Mouse (Mus musculus) lung, adult 2 months (tissue): Measurements from ENCODE around the gene Smyd3. TPM values are rescaled to one million over a fixed set of nuclear protein-coding genes. Genes with fewer than 3 reads are reported as not detected.
"Not testable (repeated sequence)": the region's sequence is repeated elsewhere in the genome, so short reads cannot be mapped to it uniquely, and the experiment has no call there.

Experiments used
- DNase-seq: peaks from one replicate; pipeline ENCODE4 v3.0.0; 2022
- H3K4me1 ChIP-seq: fragments of 200-500 bp; 2 replicates; pipeline ENCODE4 v1.6.1; 2011; ENCODE audit warnings: low read length; ENCODE audit not compliant: control insufficient read depth, insufficient read depth
- H3K4me3 ChIP-seq: fragments of 200-500 bp; replicated peaks from 2 replicates; pipeline ENCODE3; 2011; ENCODE audit warnings: low read depth, mild to moderate bottlenecking, control low read depth, low read length; ENCODE audit errors: extremely low read depth
- CTCF ChIP-seq: fragments of 200-500 bp; IDR thresholded peaks from 2 replicates; pipeline ENCODE4 v1.5.1; 2011; ENCODE audit warnings: mild to moderate bottlenecking, low read length, control low read depth; ENCODE audit not compliant: insufficient read depth
- POLR2A ChIP-seq: fragments of 200-500 bp; IDR thresholded peaks from 2 replicates; pipeline ENCODE4 v1.6.1; 2011; ENCODE audit warnings: low read depth, mild to moderate bottlenecking, control low read depth, low read length, borderline replicate concordance; ENCODE audit errors: extremely low read depth
- WGBS: fragments of 180-500 bp; shearing (Covaris S2); methylation state at CpG from one replicate; pipeline ENCODE4 v1.1.7; 2018; 5-methylcytosine and 5-hydroxymethylcytosine counted together
- polyA plus RNA-seq: library from polyadenylated mRNA; depleted of rRNA; stranded (reverse); fragments of >200 nt; gene quantifications from 2 replicates; pipeline ENCODE4 v1.2.3, GENCODE M21; 2012

Gene Smyd3
- polyA plus RNA-seq, 1 experiment: 4.7 TPM

DNA sequence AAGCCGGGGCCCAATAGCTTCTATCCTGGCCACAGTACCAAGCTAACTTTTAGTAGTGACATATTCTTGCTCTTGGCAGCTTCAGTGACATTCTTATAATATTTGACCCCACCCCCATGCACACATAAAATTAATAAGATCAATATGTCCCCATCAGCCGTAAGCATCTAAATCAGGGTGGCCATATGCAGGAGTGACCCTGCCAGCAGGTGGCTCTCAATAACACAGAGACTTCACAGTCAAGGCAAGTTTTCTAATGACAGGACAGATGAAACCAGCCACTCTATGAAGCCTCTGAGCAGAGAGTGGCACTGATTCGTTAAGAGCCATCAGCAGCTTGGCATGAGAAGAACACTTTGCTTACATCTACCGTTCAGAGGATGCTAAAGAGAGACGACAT is 204.2 kb downstream of the Smyd3 start:
- 72% methylated on average over 5 of the region's 5 CpGs for WGBS

DNA sequence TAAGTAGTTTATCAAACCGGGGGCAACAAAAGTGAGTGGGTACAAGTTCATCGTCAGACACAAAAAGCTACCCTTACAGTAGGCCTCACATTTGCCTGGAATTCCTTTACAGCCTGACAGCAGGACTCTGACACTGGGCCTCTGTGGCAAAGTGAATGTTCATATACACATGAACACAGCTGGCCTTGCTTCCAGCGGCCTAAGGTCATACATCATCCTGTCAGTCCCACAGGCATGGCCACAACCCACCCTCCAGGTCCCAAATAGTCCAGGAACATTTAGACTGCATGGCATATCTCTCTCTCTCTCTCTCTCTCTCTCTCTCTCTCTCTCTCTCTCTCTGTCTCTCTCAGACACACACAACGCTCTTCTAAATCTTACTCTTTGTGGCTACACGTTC is 208.4 kb downstream of the Smyd3 start:
- 61% methylated on average over 5 of the region's 5 CpGs for WGBS
- no peak for DNase-seq
- Histone ChIP-seq H3K4me3 (no peak overlapping the region), H3K4me1 (no peaks in the 10 kb centered on the region)
- TF ChIP-seq CTCF (no peak), POLR2A (no peak)

More for the DNA sequence above, 204.2 kb downstream of the Smyd3 start:
- no peak overlapping the region for H3K4me3 ChIP-seq
- H3K4me1 ChIP-seq: no peaks in the 10 kb centered on the region
- no peak for DNase-seq
- no peak for TF ChIP-seq POLR2A
- no peak for TF ChIP-seq CTCF

DNA sequence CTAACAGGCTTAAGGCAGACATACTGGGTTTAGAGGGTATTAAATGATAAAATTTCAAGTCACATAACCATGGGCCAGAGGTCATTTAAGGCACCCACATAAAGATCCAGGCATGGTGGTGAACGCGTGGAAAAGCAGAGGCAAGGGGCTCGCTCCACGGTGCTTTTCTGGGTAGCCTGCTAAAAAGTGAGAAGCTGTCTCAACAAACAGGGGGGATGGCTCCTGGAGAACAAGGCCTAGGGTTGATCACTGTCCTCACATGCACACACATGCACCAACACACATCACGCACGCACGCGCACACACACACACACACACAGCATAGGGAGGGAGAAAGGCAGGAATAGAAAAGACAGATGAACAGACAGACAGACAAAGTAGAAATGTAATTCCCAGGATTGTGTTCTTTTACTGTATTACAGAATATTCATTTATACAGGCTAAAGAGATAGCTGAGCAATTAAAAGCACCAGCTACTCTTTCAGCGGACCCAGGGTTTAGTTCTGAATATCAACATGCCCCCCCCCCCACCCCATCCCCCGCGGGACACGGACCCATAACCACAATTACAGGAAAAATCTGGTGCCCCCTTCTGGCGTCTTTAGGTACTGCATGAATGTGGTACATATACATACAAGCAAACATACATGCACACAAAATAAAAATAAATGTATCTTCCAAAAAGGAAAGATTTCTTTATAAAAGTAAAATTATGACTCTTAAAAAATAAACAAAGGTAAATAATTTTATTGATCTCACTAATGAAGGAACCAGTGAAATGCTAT is 215.2 kb downstream of the Smyd3 start:
- TF ChIP-seq CTCF: no peak
- DNase-seq: no peak
- 88% methylated on average over 13 of the region's 13 CpGs for WGBS

GRCm38 (mm10) chr1:179295626-179296025 is 222.2 kb downstream of the Smyd3 start:
- 69% methylated on average over 6 of the region's 6 CpGs for WGBS
- H3K4me3 ChIP-seq: no peak overlapping the region
- DNase-seq: no peak
- TF ChIP-seq POLR2A (no peak), CTCF (no peak)
- no peaks in the 10 kb centered on the region for H3K4me1 ChIP-seq

More for the DNA sequence above, 215.2 kb downstream of the Smyd3 start:
- Histone ChIP-seq H3K4me3 (no peak overlapping the region), H3K4me1 (no peaks in the 10 kb centered on the region)

GRCm38 (mm10) chr1:179293772-179294353 is 224.0 kb downstream of the Smyd3 start:
- no peak for DNase-seq
- Histone ChIP-seq H3K4me1 (no peaks in the 10 kb centered on the region), H3K4me3 (no peak overlapping the region)
- no peak for TF ChIP-seq CTCF
- TF ChIP-seq POLR2A: no peak
- 79% methylated on average over 8 of the region's 8 CpGs for WGBS

GRCm38 (mm10) chr1:179290181-179290580 is 227.7 kb downstream of the Smyd3 start:
- DNase-seq, H3K4me1 ChIP-seq, H3K4me3 ChIP-seq: not testable (repeated sequence)
- whole genome bisulfite sequencing: 86% methylated on average over 6 of the region's 6 CpGs

GRCm38 (mm10) chr1:179289744-179290143 is 228.1 kb downstream of the Smyd3 start:
- 90% methylated on average over 3 of the region's 3 CpGs for WGBS

GRCm38 (mm10) chr1:179286748-179287147 is 231.1 kb downstream of the Smyd3 start:
- no peak for DNase-seq
- Histone ChIP-seq H3K4me3 (no peak overlapping the region), H3K4me1 (no peaks in the 10 kb centered on the region)
- TF ChIP-seq CTCF (no peak), POLR2A (no peak)
- WGBS: 88% methylated on average over 6 of the region's 6 CpGs

More at GRCm38 (mm10) chr1:179289744-179290143, 228.1 kb downstream of the Smyd3 start:
- H3K4me1 ChIP-seq: no peaks in the 10 kb centered on the region
- TF ChIP-seq CTCF (no peak), POLR2A (no peak)
- DNase-seq: no peak
- no peak overlapping the region for H3K4me3 ChIP-seq

DNA sequence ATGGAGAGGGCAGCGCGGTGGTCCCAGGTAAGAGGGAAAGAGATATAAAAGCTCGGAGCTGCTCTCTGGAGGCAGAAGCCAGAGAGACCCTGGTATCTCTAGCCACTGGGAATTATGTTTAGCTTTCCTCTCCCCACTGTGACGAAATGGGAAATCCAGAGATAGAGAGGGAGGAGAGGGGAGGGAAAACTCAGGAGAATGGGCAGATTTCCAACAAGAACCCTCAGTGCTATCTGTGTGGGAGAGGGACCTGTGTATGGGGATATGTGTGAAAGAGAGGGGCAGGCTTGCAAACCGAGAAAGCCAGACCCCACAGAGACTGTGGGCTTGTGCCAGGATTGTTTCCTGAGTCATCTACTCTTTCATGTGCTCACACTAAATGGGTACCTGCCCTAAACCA is 235.0 kb downstream of the Smyd3 start:
- no peaks in the 10 kb centered on the region for H3K4me1 ChIP-seq
- DNase-seq: no peak
- 73% methylated on average over 5 of the region's 5 CpGs for WGBS
- no peak overlapping the region for H3K4me3 ChIP-seq
- TF ChIP-seq CTCF: no peak
- no peak for TF ChIP-seq POLR2A

- no peak for DNase-seq
- H3K4me1 ChIP-seq: no peaks in the 10 kb centered on the region
- H3K4me3 ChIP-seq: no peak overlapping the region
- no peak for TF ChIP-seq POLR2A
- 80% methylated on average over 13 of the region's 13 CpGs for WGBS
Measured at GRCm38 (mm10) chr1:179281401-179282121, 236.3 kb downstream of the Smyd3 start.
